In the genomic region with DNA sequence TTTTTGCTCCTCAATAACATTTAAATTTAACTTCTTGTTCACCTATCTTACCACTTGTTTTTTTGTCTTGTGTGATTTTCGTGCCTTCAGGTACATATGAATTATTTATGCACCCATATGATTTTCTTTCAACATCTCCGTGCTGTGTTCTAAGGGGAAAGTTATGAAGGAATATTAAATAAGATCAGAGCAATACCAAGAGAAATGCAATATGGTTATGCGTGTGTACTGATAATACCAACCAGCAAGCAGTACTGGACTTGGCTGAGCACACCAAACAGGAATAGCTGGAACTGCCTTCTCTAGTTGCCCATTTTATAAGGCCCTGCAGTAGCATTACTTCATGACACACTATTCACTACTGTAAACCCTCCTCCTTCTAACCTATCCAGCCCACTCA, we compare ENCODE assay signal across 21 mouse cellular contexts.
"Had no signal": no experiment of that assay in that cellular context is flagged by ENCODE, and none has a peak within 500 bp of the region (broad histone marks: within the 10 kb centered on the region; RNA-seq: fewer than 3 reads in every experiment).

No protein-coding gene starts in this region.

- H3K36me3 ChIP-seq: liver, embryonic 13.5 days; liver, embryonic 15.5 days; lung, embryonic 15.5 days; neural tube, embryonic 13.5 days; neural tube, embryonic 15.5 days had no signal

- H3K27ac ChIP-seq: liver, embryonic 13.5 days; liver, embryonic 15.5 days; lung, embryonic 15.5 days; macrophage; neural tube, embryonic 13.5 days; neural tube, embryonic 15.5 days had no signal

- H3K27me3 ChIP-seq: liver, embryonic 13.5 days; liver, embryonic 15.5 days; lung, embryonic 15.5 days; neural tube, embryonic 13.5 days; neural tube, embryonic 15.5 days had no signal

- H3K4me2 ChIP-seq: liver, embryonic 13.5 days; liver, embryonic 15.5 days; lung, embryonic 15.5 days; neural tube, embryonic 13.5 days; neural tube, embryonic 15.5 days had no signal

- H3K4me3 ChIP-seq: liver, embryonic 13.5 days; liver, embryonic 15.5 days; lung, embryonic 15.5 days; megakaryocyte, embryonic 14.5 days; myocyte; neural tube, embryonic 13.5 days; neural tube, embryonic 15.5 days had no signal

- H3K9me3 ChIP-seq: liver, embryonic 13.5 days; liver, embryonic 15.5 days; lung, embryonic 15.5 days; megakaryocyte, embryonic 14.5 days; neural tube, embryonic 13.5 days; neural tube, embryonic 15.5 days had no signal

- DNase-seq: liver, embryonic 13.5 days; liver, postnatal 0 days; lung, adult 2 months; lung, postnatal 14 days; lung, postnatal 36 days; retina, postnatal 1 day; right cerebral cortex, adult 18-20 months; right cerebral cortex, postnatal 25 days; right cerebral cortex, postnatal 4 days; spleen, adult 18-20 months; thymus, adult 18-20 months; thymus, postnatal 14 days; thymus, postnatal 36 days had no signal

- ATAC-seq: liver, postnatal 0 days; lung, postnatal 0 days had no signal

- H3K4me1 ChIP-seq: liver, embryonic 13.5 days; liver, embryonic 15.5 days; lung, embryonic 15.5 days; megakaryocyte, embryonic 14.5 days; neural tube, embryonic 15.5 days had no signal

- H3K9ac ChIP-seq: liver, embryonic 13.5 days; liver, embryonic 15.5 days; liver, postnatal 0 days; lung, embryonic 15.5 days; neural tube, embryonic 13.5 days; neural tube, embryonic 15.5 days had no signal
